Mouse (Mus musculus) urinary bladder, adult 2 months (tissue): ENCODE measurements around the gene Amotl1. TPM values are rescaled to one million over a fixed set of nuclear protein-coding genes. Genes with fewer than 3 reads are reported as not detected.
A peak's percentile ranks its signal among the peaks of the same experiment; 100 is the strongest.

Experiments used
- DNase-seq: peaks from one replicate; pipeline ENCODE4 v3.0.0; 2022; ENCODE audit warnings: low spot score
- polyA plus RNA-seq: library from polyadenylated mRNA; depleted of rRNA; stranded (reverse); fragments of >200 nt; gene quantifications from 2 replicates; pipeline ENCODE4 v1.2.3, GENCODE M21; 2012

The Amotl1 gene
- polyA plus RNA-seq, 1 experiment: 21.7 TPM

- DNase-seq: no peak
Measured at GRCm38 (mm10) chr9:14641310-14642067, 3.4 kb downstream of the Amotl1 start.

GRCm38 (mm10) chr9:14636244-14636643 lies 8.6 kb downstream of the Amotl1 start:
- DNase-seq: no peak

GRCm38 (mm10) chr9:14635551-14635950 lies 9.3 kb downstream of the Amotl1 start:
- no peak for DNase-seq

GRCm38 (mm10) chr9:14634155-14634554 lies 10.7 kb downstream of the Amotl1 start:
- no peak for DNase-seq

GRCm38 (mm10) chr9:14632365-14633163 lies 12.3 kb downstream of the Amotl1 start:
- DNase-seq: no peak

GRCm38 (mm10) chr9:14631729-14632128 lies 13.1 kb downstream of the Amotl1 start:
- DNase-seq: no peak

GRCm38 (mm10) chr9:14627525-14627924 lies 17.3 kb downstream of the Amotl1 start:
- no peak for DNase-seq

- DNase-seq: no peak
Measured at GRCm38 (mm10) chr9:14625961-14626360, 18.9 kb downstream of the Amotl1 start.

- DNase-seq: no peak
Measured at GRCm38 (mm10) chr9:14625024-14625423, 19.8 kb downstream of the Amotl1 start.

GRCm38 (mm10) chr9:14623928-14624327 lies 20.9 kb downstream of the Amotl1 start:
- no peak for DNase-seq

- DNase-seq: no peak
Measured at GRCm38 (mm10) chr9:14623250-14623649, 21.6 kb downstream of the Amotl1 start.

GRCm38 (mm10) chr9:14622848-14623247 lies 22.0 kb downstream of the Amotl1 start:
- no peak for DNase-seq

- DNase-seq: no peak
Measured at GRCm38 (mm10) chr9:14620107-14620506, 24.7 kb downstream of the Amotl1 start.

- no peak for DNase-seq
Measured at GRCm38 (mm10) chr9:14614931-14615880, 29.6 kb downstream of the Amotl1 start.

GRCm38 (mm10) chr9:14614205-14614930 lies 30.5 kb downstream of the Amotl1 start:
- DNase-seq: peak; percentile 61

- DNase-seq: no peak
Measured at GRCm38 (mm10) chr9:14613308-14614204, 31.3 kb downstream of the Amotl1 start.

GRCm38 (mm10) chr9:14612588-14612987 lies 32.3 kb downstream of the Amotl1 start:
- no peak for DNase-seq

GRCm38 (mm10) chr9:14608521-14608920 lies 36.3 kb downstream of the Amotl1 start:
- DNase-seq: no peak

- no peak for DNase-seq
Measured at GRCm38 (mm10) chr9:14607464-14607863, 37.4 kb downstream of the Amotl1 start.

GRCm38 (mm10) chr9:14605992-14606391 lies 38.9 kb downstream of the Amotl1 start:
- no peak for DNase-seq
